Mouse (Mus musculus) heart, embryonic 14.5 days (tissue): ENCODE measurements around the gene Pigp. TPM values are rescaled to one million over a fixed set of nuclear protein-coding genes. Genes with fewer than 3 reads are reported as not detected.
A peak's percentile ranks its signal among the peaks of the same experiment; 100 is the strongest.

Experiments
- ATAC-seq: fragments of 200-750 bp; cut with Nextera tagmentation; 2 replicates; pipeline ENCODE4 v1.8.0; 2017; ENCODE audit warnings: low read depth, moderate TSS enrichment; ENCODE audit not compliant: insufficient number of reproducible peaks, insufficient read depth, low FRiP score
- H3K27ac ChIP-seq, 2 experiments: fragments of 200-500 bp in 1 of 2; fragments of 300-500 bp in 1 of 2; sonication (generic) in 1 of 2; replicated peaks in 1 of 2; 2 replicates each; pipeline ENCODE4 v1.5.1; 2012 to 2014; ENCODE audit warnings: low read depth in 2 of 2, low read length in 2 of 2, control low read depth in 1 of 2, mild to moderate bottlenecking in 1 of 2, mixed read lengths in 1 of 2; ENCODE audit not compliant: control insufficient read depth in 1 of 2, insufficient read depth in 1 of 2
- H3K27me3 ChIP-seq: fragments of 300-500 bp; sonication (generic); 2 replicates; pipeline ENCODE4 v1.6.1; 2014; ENCODE audit warnings: mild to moderate bottlenecking, low read length, control low read depth; ENCODE audit not compliant: control insufficient read depth, insufficient read depth
- H3K36me3 ChIP-seq: fragments of 300-500 bp; sonication (generic); 2 replicates; pipeline ENCODE4 v1.6.1; 2014; ENCODE audit warnings: mild to moderate bottlenecking, control low read depth, low read length, mixed read lengths; ENCODE audit not compliant: control insufficient read depth, insufficient read depth
- H3K4me1 ChIP-seq, 2 experiments: fragments of 200-500 bp in 1 of 2; fragments of 300-500 bp in 1 of 2; sonication (generic) in 1 of 2; 2 replicates each; pipeline ENCODE4 v1.6.1; 2012 to 2014; ENCODE audit warnings: low read length in 2 of 2, control low read depth in 1 of 2, mixed read lengths in 1 of 2; ENCODE audit not compliant: control insufficient read depth in 2 of 2, insufficient read depth in 2 of 2
- H3K4me2 ChIP-seq: fragments of 300-500 bp; sonication (generic); 2 replicates; pipeline ENCODE4 v1.6.1; 2014; ENCODE audit warnings: mild to moderate bottlenecking, low read length
- H3K4me3 ChIP-seq, 2 experiments: fragments of 200-500 bp in 1 of 2; fragments of 300-500 bp in 1 of 2; sonication (generic) in 1 of 2; 2 replicates each; pipeline ENCODE4 v1.5.1; 2012 to 2014; ENCODE audit warnings: low read length in 2 of 2, mild to moderate bottlenecking in 2 of 2, control low read depth in 1 of 2, low read depth in 1 of 2, moderate library complexity in 1 of 2; ENCODE audit not compliant: control insufficient read depth in 1 of 2, insufficient read depth in 1 of 2
- H3K9ac ChIP-seq: fragments of 300-500 bp; sonication (generic); 2 replicates; pipeline ENCODE4 v1.6.1; 2014; ENCODE audit warnings: mild to moderate bottlenecking, low read length
- H3K9me3 ChIP-seq: fragments of 300-500 bp; sonication (generic); 2 replicates; pipeline ENCODE4 v1.6.1; 2016; ENCODE audit warnings: low read length, control low read depth; ENCODE audit not compliant: control insufficient read depth
- WGBS: fragments of 180-500 bp; shearing (Covaris S2); extraction: QIAGEN DNeasy Blood & Tissue Kit; methylation state at CpG from one replicate; pipeline ENCODE4 v1.1.7; 2014; 5-methylcytosine and 5-hydroxymethylcytosine counted together
- polyA plus RNA-seq: library from polyadenylated mRNA; unstranded; fragments of >200 nt; fragmentation: Nextera tagmentation; extraction: Ambion mirVana; gene quantifications from 2 replicates; pipeline ENCODE4 v1.2.1, GENCODE M21; 2014

Gene Pigp
- polyA plus RNA-seq, 1 experiment from 2014 or later: 117 TPM

DNA sequence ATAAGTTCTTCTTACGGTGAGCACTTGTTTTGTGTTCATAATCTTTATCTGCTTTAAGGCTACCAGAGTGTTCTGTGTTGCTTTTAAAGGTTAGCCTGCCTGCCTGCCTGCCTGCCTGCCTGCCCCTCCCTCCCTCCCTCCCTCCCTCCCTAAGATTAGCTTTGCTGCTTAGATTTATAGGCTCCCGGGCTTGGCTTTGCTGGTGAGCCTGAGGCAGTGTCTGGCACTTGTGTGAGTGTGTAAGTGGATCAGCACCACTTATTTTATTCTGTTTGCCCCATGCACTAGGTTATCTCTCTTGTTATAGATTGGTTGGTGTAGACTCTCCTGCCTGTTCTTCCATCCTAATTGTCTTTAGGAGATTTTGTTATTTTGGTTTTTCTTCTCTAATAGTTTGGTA is 30.0 kb upstream of the Pigp start:
- no peak overlapping the region for H3K4me2 ChIP-seq
- peaks cover 2 to 31% of the 10 kb centered on the region in 2 experiments; a peak in 3 of 4 replicates for H3K4me1 ChIP-seq
- peak overlapping the region in 1 of 2 experiments; percentile 8; a peak in 1 of 4 replicates for H3K27ac ChIP-seq
- H3K4me3 ChIP-seq: no peak overlapping the region
- no peaks in the 10 kb centered on the region for H3K27me3 ChIP-seq
- H3K9me3 ChIP-seq: no peaks in the 10 kb centered on the region
- no peak for ATAC-seq
- H3K9ac ChIP-seq: no peak overlapping the region
- 20% methylated on average over 2 of the region's 2 CpGs for WGBS
- H3K36me3 ChIP-seq: peaks cover 34% of the 10 kb centered on the region

DNA sequence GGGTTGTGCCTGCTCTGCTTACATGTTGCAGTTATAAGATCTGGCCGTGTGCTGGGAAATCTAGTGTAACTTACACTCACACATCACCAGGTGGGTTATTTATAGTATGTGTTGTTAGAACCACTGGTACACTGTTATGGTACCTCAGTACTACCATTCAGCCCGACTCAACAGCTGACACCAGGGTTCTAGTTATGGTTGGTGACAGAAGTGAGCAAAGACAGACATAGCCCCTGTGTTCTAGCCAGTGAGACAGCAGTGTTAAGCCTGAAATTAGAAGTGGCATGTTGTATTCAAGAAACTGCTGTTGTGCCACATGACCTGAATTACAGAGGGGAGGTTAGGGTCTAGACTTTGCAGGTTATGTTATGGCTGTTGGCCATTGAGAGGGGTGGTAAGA is 27.5 kb upstream of the Pigp start:
- H3K27ac ChIP-seq: peak overlapping the region; percentile 55 to 66
- 39% methylated on average over 2 of the region's 2 CpGs for WGBS
- H3K36me3 ChIP-seq: peaks cover 36% of the 10 kb centered on the region
- H3K27me3 ChIP-seq: no peaks in the 10 kb centered on the region
- H3K9me3 ChIP-seq: no peaks in the 10 kb centered on the region
- peak; percentile 54; the same call in 1 of the 2 replicates for ATAC-seq
- H3K4me1 ChIP-seq: peaks cover 2 to 31% of the 10 kb centered on the region in 2 experiments; a peak in 3 of 4 replicates
- H3K4me2 ChIP-seq: no peak overlapping the region
- no peak overlapping the region for H3K9ac ChIP-seq
- no peak overlapping the region for H3K4me3 ChIP-seq

DNA sequence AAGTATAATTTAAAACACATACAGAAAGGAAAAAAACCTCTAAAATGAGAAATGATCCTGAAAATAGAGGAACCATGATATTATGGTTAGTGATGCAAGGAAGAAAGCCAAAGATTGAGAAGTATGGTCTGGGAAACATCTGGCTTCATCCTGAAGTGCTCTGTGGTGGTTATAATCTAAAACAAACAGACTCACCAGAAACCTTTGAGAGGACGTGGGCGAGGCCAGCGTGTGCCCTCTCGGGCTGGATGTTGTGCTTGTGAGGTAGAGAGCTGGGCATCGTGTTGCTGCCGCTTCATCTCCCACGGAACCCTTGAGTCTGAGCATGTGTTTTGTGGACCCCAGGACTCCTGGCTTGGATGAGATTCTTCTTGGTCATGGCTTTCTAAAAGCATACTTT is 25.0 kb upstream of the Pigp start:
- peaks cover 2 to 24% of the 10 kb centered on the region in 2 experiments; a peak in 3 of 4 replicates for H3K4me1 ChIP-seq
- no peaks in the 10 kb centered on the region for H3K9me3 ChIP-seq
- ATAC-seq: no peak
- no peak overlapping the region for H3K4me2 ChIP-seq
- no peak overlapping the region for H3K27ac ChIP-seq
- peaks cover 36% of the 10 kb centered on the region for H3K36me3 ChIP-seq
- H3K27me3 ChIP-seq: no peaks in the 10 kb centered on the region
- no peak overlapping the region for H3K9ac ChIP-seq
- 82% methylated on average over 7 of the region's 7 CpGs for WGBS
- no peak overlapping the region for H3K4me3 ChIP-seq

DNA sequence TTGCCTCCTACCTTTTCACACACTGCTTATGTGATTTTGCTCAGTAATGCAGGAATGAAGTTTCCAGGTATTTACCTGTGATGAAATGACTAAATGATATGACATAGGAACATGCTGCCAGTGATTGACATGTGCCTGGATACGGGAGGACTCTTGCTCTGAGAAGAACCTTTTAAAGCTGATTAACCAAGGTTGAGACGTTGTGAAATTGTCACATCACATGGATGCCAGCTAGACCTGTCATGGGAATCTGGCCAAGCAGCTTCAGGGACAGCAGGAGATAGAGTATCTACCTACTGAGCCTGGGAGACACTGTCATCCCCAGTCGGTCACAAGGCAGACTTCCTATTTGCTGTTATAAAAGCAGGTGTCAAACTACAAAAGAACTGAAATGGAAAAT is 23.4 kb upstream of the Pigp start:
- Histone ChIP-seq H3K4me3 (no peak overlapping the region), H3K9me3 (no peaks in the 10 kb centered on the region), H3K27me3 (no peaks in the 10 kb centered on the region), H3K4me1 (peaks cover 2 to 14% of the 10 kb centered on the region in 2 experiments; a peak in 3 of 4 replicates), H3K4me2 (no peak overlapping the region), H3K9ac (no peak overlapping the region), H3K36me3 (peaks cover 36% of the 10 kb centered on the region), H3K27ac (no peak overlapping the region)
- ATAC-seq: no peak
- WGBS: 57% methylated on average over 3 of the region's 3 CpGs

DNA sequence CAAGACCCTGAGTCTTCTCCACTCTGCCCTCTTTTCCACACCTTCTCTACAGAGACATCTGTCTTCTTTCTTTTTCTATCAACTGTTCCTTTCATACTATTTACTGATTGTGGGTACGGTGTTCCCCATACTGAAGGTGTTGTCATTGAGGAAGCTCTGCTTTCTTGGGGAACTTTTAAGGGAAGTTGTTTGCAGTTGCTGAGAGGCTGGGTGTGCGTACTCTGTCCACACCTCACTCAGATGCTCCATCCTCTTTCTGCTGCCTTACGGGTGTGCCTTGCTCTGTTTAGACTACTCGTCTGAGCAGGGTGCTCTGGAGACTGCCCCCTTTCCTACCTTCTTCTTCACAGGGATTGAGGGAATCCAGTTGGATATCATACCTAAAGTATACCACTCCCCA is 20.7 kb upstream of the Pigp start:
- no peak for ATAC-seq
- H3K9ac ChIP-seq: no peak overlapping the region
- H3K4me3 ChIP-seq: no peak overlapping the region
- no peak overlapping the region for H3K27ac ChIP-seq
- 79% methylated on average over 4 of the region's 4 CpGs for WGBS
- H3K4me1 ChIP-seq: no peaks in the 10 kb centered on the region
- H3K9me3 ChIP-seq: no peaks in the 10 kb centered on the region
- H3K27me3 ChIP-seq: no peaks in the 10 kb centered on the region
- no peak overlapping the region for H3K4me2 ChIP-seq
- H3K36me3 ChIP-seq: peaks cover 36% of the 10 kb centered on the region

DNA sequence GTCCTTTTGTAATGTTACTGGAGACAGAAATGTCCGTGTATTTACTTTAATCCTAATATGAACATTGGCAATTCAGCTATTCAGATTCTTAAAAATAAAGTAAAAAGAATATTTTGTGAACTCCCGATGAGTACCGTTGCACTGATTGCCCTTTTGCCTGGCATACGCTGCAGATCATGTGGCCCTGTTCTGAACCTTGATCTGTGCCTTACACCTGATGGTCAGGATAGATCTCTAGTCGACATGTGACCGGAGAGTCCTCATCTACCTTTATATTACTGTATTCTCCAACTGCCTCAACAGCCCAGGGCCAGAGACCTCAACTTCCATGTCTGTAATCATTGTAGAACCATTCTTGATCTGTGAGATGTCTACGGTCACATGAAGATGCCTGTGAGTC is 16.0 kb upstream of the Pigp start:
- WGBS: 93% methylated on average over 7 of the region's 7 CpGs
- Histone ChIP-seq H3K27ac (no peak overlapping the region), H3K9me3 (no peaks in the 10 kb centered on the region), H3K4me2 (no peak overlapping the region), H3K36me3 (peaks cover 18% of the 10 kb centered on the region), H3K4me3 (no peak overlapping the region), H3K9ac (no peak overlapping the region), H3K27me3 (no peaks in the 10 kb centered on the region), H3K4me1 (no peaks in the 10 kb centered on the region; a peak in 2 of 4 replicates)
- no peak for ATAC-seq

DNA sequence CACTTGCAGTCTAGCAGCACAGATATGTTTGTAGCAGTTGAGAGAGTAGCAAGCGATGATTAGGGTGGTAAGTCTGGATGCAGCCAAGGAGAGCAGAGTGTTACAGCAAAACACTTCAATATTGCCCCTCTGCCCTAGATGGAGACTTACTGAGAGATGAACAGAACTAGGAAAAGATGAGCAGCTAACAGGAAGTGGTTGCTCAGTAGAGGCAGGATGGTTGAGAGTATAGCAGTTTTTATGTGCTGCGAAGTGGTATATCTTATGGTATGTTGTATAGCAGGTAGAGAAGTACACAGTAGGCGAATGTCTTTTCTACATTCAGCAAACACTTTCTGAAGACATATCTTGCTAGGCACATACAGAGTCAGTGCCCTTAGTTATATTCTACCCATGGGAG is 11.6 kb upstream of the Pigp start:
- WGBS: 92% methylated on average over 3 of the region's 3 CpGs
- Histone ChIP-seq H3K36me3 (peaks cover 12% of the 10 kb centered on the region), H3K27me3 (no peaks in the 10 kb centered on the region), H3K4me1 (peaks cover 4 to 22% of the 10 kb centered on the region in 2 experiments; a peak in 3 of 4 replicates), H3K27ac (no peak overlapping the region), H3K9ac (no peak overlapping the region), H3K9me3 (no peaks in the 10 kb centered on the region), H3K4me2 (no peak overlapping the region), H3K4me3 (no peak overlapping the region)
- no peak for ATAC-seq

DNA sequence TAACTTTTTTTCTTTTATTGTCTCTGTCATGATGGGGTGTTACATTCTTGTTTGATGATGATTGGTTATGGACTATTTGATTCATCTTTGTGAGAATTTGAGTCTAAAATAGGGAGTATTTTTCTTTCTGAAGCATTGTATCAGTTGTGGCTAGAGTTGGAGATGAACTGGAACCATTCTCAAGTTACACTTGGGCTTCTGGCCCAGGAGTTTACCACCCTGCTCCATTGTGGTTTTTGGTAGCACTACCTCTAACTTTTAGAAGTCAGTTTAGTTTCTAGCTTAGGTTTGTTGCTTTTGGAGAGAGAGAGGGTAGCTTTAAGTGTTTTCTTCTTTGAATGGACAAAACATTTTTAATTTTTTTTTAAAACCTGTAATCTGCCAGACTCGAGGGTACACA is 7.7 kb upstream of the Pigp start:
- no peak for ATAC-seq
- no peaks in the 10 kb centered on the region for H3K27me3 ChIP-seq
- H3K4me1 ChIP-seq: peaks cover 4 to 27% of the 10 kb centered on the region in 2 experiments; a peak in 3 of 4 replicates
- no peak overlapping the region for H3K4me2 ChIP-seq
- H3K36me3 ChIP-seq: no peaks in the 10 kb centered on the region
- H3K27ac ChIP-seq: no peak overlapping the region
- H3K4me3 ChIP-seq: no peak overlapping the region
- no peak overlapping the region for H3K9ac ChIP-seq
- H3K9me3 ChIP-seq: no peaks in the 10 kb centered on the region
- WGBS: 45% methylated on average over 1 of the region's 1 CpGs
